Mouse (Mus musculus) liver, embryonic 16.5 days (tissue): ENCODE data around the gene Fam43a. TPM values are rescaled to one million over a fixed set of nuclear protein-coding genes. Genes with fewer than 3 reads are reported as not detected.

Source experiments
- ATAC-seq: fragments of 200-750 bp; cut with Nextera tagmentation; 2 replicates; pipeline ENCODE4 v1.8.0; 2017; ENCODE audit warnings: low read depth, mild to moderate bottlenecking, moderate number of reproducible peaks, moderate library complexity
- H3K27ac ChIP-seq: fragments of 300-500 bp; sonication (generic); 2 replicates; pipeline ENCODE4 v1.5.1; 2014; ENCODE audit warnings: mild to moderate bottlenecking, low read length
- H3K27me3 ChIP-seq: fragments of 300-500 bp; sonication (generic); 2 replicates; pipeline ENCODE4 v1.6.1; 2014; ENCODE audit warnings: low read depth, low read length, mixed read lengths; ENCODE audit not compliant: control insufficient read depth, insufficient read depth
- H3K36me3 ChIP-seq: fragments of 300-500 bp; sonication (generic); 2 replicates; pipeline ENCODE4 v1.6.1; 2014; ENCODE audit warnings: mild to moderate bottlenecking; ENCODE audit not compliant: control insufficient read depth, insufficient read depth
- H3K4me1 ChIP-seq: fragments of 300-500 bp; sonication (generic); 2 replicates; pipeline ENCODE4 v1.6.1; 2014; ENCODE audit warnings: low read depth, low read length, mixed read lengths; ENCODE audit not compliant: control insufficient read depth
- H3K4me2 ChIP-seq: fragments of 300-500 bp; sonication (generic); 2 replicates; pipeline ENCODE4 v1.6.1; 2014; ENCODE audit warnings: low read depth, low read length, mixed read lengths
- H3K4me3 ChIP-seq: fragments of 300-500 bp; sonication (generic); 2 replicates; pipeline ENCODE4 v1.5.1; 2014; ENCODE audit warnings: low read depth, mild to moderate bottlenecking, low read length
- H3K9ac ChIP-seq: fragments of 300-500 bp; sonication (generic); 2 replicates; pipeline ENCODE4 v1.6.1; 2014; ENCODE audit warnings: low read depth, low read length
- H3K9me3 ChIP-seq: fragments of 300-500 bp; sonication (generic); replicated peaks from 2 replicates; pipeline ENCODE4 v1.6.1; 2016; ENCODE audit warnings: low read length; ENCODE audit not compliant: control insufficient read depth
- WGBS: fragments of 180-500 bp; shearing (Covaris S2); extraction: QIAGEN DNeasy Blood & Tissue Kit; methylation state at CpG from one replicate; pipeline ENCODE4 v1.1.7; 2014; ENCODE audit not compliant: insufficient replicate concordance; 5-methylcytosine and 5-hydroxymethylcytosine counted together
- polyA plus RNA-seq: library from polyadenylated mRNA; unstranded; fragments of >200 nt; fragmentation: Nextera tagmentation; extraction: Ambion mirVana; gene quantifications from 2 replicates; pipeline ENCODE4 v1.2.1, GENCODE M21; 2015

Fam43a gene
- polyA plus RNA-seq, 1 experiment from 2014 or later, result 7.1 TPM

DNA sequence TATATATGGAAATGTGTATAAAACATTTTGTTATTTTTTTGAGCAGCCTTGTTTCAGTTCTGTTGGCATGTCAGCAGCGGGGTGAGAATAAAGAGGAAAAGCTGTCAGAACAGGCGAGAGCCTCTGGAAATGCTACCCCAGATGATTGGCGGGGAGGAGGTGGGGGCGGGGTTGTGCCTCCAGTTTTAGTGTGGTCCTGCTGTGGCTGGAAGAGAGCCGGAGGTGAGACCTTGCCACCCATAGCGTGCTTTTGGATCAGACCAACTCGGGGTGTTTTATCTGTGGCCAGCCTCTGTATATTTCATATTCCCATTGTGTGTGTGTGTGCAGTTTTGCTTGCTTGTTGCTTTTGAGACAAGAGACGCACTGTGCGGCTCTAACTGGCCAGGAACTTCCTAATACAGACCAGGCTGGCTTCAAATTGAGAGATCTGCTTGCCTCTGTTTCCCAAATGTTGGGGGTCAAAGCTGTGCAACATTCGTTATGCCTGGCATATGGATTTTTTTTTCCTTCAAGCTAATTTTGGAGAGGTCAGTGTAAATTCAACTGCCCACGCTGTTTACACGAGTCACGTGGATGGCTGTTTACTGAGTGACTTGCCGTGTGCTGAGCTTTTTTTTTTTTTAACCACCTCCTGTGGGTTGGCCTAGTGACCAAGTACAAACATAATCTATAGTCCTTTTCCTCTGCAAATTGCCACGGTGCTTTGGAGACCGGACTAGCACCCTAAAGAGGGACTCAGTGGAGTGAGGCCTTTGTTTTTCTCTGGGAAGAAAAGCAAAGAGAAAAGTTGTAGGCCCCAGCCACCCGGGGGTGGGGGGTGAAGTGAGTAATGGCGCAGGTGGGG lies 3.4 kb downstream of the Fam43a start:
- Histone ChIP-seq H3K9ac (no peak overlapping the region), H3K27me3 (peaks cover 33% of the 10 kb centered on the region), H3K4me1 (peaks cover 19% of the 10 kb centered on the region), H3K4me3 (no peak overlapping the region; the same call in 1 of the 2 replicates), H3K36me3 (no peaks in the 10 kb centered on the region), H3K9me3 (no peaks in the 10 kb centered on the region), H3K4me2 (peak overlapping the region; percentile 40), H3K27ac (peak overlapping the region; percentile 49)
- 14% methylated on average over 18 of the region's 18 CpGs for WGBS
- ATAC-seq, result no peak

DNA sequence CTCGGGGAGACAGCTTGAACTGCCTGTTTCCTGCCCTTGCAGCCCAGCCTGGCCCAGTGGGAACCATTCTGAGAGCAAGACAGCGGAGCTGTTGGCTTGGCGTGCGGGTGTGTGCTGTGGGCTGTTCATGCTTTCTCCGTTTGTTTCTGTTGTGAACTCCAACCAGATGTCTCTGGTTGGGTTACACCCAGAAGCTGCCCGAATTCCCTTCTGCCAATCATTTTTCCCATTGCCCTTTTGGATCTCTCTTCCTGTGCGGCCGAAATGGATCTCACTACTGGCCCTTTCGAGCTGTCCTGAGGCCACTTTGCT lies 4.0 kb downstream of the Fam43a start:
- Histone ChIP-seq H3K4me3 (no peak overlapping the region), H3K4me2 (peak overlapping the region; percentile 40; the same call in 1 of the 2 replicates), H3K4me1 (peaks cover 19% of the 10 kb centered on the region), H3K27me3 (peaks cover 33% of the 10 kb centered on the region), H3K9ac (no peak overlapping the region), H3K27ac (peak overlapping the region; percentile 45), H3K36me3 (no peaks in the 10 kb centered on the region), H3K9me3 (no peaks in the 10 kb centered on the region)
- ATAC-seq, result no peak
- 50% methylated on average over 9 of the region's 9 CpGs for WGBS

DNA sequence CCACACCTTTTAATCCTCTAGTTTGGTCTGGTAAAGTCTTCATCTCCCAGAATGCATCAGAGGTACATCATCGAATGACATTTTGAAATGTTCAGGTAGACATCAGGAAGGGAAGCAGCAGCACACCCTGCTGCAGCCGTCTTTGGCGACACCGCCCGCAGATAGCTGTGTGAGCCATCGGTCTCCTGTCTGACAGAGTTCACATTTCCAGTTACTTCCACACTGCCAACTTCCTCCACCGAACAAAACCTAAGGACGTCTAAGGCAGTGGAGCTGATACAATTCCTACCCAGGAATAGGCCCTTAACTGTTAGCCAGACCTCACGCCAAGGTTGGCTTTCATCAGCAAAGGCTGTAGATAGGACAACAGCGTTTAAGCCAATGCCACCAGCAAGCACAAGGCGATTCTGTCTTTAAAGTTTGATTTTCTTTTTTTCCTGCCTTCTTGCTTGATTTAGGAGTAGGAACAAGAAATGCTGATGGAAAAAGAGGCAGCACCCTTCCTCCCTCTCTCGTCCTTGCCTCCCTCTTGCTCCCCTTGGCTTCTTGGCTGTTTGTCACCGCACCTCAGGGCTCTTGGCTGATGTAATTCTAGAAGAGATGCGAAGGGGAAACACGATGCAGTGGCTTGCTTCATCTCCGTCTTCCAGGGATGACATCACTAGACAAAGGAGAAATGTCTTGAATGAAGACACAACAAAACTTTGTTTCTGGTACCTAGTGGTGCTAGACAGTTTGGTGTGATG lies 4.7 kb downstream of the Fam43a start:
- no peak overlapping the region for H3K9ac ChIP-seq
- no peak overlapping the region for H3K4me2 ChIP-seq
- H3K36me3 ChIP-seq, result no peaks in the 10 kb centered on the region
- peaks cover 32% of the 10 kb centered on the region for H3K27me3 ChIP-seq
- no peaks in the 10 kb centered on the region for H3K9me3 ChIP-seq
- H3K4me3 ChIP-seq, result no peak overlapping the region
- H3K27ac ChIP-seq, result no peak overlapping the region
- peaks cover 19% of the 10 kb centered on the region for H3K4me1 ChIP-seq
- no peak for ATAC-seq
- WGBS, result 62% methylated on average over 16 of the region's 16 CpGs

DNA sequence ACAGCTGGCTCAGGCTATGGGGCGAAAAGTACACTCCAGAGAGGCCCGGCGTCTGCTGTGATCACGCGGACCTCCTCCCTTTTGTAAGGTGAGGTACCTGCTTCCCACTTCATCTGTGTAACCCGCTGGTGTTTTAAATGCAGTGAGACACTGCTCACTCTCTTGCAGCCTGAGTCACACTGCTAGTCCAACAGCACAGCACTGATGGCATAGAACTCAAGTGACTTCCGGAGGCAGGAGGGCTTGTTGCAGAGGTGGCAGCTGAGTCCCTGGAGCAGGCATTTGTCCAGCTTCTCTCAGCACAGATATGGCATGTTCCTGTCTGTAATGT lies 5.2 kb downstream of the Fam43a start:
- 64% methylated on average over 7 of the region's 7 CpGs for WGBS
- H3K4me1 ChIP-seq, result peaks cover 19% of the 10 kb centered on the region

DNA sequence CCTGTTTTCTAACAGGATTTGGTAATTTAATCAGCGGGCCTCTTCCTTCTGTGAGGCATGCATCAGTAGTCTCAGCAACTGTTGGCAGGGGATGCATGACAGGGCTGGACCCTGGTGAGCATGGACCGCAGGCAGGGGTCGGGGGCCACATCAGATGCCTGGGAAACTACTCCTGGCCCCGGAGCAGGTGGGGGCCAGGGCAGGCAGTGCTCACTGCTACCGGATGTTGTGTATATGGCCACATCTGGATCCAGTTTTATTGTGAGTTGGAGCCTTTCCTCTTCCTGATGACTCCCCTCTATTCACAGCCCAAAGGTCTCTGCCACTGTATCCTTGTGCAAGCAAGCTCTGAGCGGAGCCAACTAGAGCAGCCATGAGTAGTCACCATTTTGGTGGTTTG lies 6.0 kb downstream of the Fam43a start:
- no peak for ATAC-seq
- 61% methylated on average over 6 of the region's 6 CpGs for WGBS
- Histone ChIP-seq H3K27ac (no peak overlapping the region), H3K9ac (no peak overlapping the region), H3K27me3 (peaks cover 19% of the 10 kb centered on the region), H3K36me3 (no peaks in the 10 kb centered on the region), H3K4me2 (no peak overlapping the region), H3K4me1 (peaks cover 19% of the 10 kb centered on the region), H3K4me3 (no peak overlapping the region), H3K9me3 (no peaks in the 10 kb centered on the region)

More for the DNA sequence above, 5.2 kb downstream of the Fam43a start:
- Histone ChIP-seq H3K27ac (no peak overlapping the region), H3K9me3 (no peaks in the 10 kb centered on the region), H3K27me3 (peaks cover 26% of the 10 kb centered on the region), H3K36me3 (no peaks in the 10 kb centered on the region), H3K4me2 (no peak overlapping the region), H3K4me3 (no peak overlapping the region), H3K9ac (no peak overlapping the region)
- no peak for ATAC-seq

DNA sequence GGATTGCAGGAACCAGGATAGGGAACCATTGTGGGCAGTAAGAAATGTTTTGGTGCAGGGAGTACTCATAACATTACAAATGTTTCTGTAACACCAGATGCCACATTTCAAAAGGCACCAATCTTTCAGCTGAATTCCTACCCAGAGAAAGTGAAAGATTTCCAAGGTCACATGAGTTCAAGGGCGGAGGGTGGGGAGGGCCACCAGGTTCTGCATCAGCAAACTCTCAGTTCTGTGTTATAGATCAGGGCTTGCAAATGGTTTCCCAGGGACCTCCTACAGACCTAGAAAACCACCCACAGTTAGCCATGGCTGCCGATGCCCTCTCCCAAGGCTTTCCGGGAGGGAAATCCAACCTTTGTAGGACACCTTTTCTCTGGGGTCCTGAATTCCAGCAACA lies 8.3 kb downstream of the Fam43a start:
- H3K4me3 ChIP-seq, result no peak overlapping the region
- H3K36me3 ChIP-seq, result no peaks in the 10 kb centered on the region
- no peaks in the 10 kb centered on the region for H3K9me3 ChIP-seq
- H3K9ac ChIP-seq, result no peak overlapping the region
- no peak overlapping the region for H3K27ac ChIP-seq
- 0 out of 2 replicates have a peak, but pooled peaks cover under 1% of the 10 kb centered on the region for H3K27me3 ChIP-seq
- no peak overlapping the region for H3K4me2 ChIP-seq
- no peak for ATAC-seq
- H3K4me1 ChIP-seq, result peaks cover 3% of the 10 kb centered on the region
- 69% methylated on average over 3 of the region's 3 CpGs for WGBS

DNA sequence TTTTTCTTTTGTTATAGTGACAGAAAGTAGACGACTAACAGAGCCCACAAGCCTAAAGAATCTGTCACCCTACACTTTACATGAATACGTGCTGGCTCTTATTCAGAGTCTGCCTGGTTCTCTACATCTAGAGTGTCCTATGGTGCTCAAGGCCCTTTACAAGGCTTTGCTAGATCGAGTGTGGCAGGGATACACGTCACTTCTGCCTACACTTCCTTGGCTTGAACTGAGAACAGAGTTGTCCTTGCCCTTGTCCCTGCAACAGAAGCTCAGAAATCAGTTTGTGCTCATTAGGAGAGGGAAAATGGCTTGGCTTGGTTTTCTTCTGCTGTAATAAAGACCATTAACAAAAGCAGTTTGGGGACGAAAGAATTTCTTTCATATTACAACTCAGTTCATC lies 11.8 kb downstream of the Fam43a start:
- H3K27ac ChIP-seq, result no peak overlapping the region
- no peaks in the 10 kb centered on the region for H3K9me3 ChIP-seq
- ATAC-seq, result no peak
- H3K27me3 ChIP-seq, result no peaks in the 10 kb centered on the region
- no peaks in the 10 kb centered on the region for H3K36me3 ChIP-seq
- no peak overlapping the region for H3K4me3 ChIP-seq
- no peaks in the 10 kb centered on the region for H3K4me1 ChIP-seq
- no peak overlapping the region for H3K9ac ChIP-seq
- WGBS, result 54% methylated on average over 5 of the region's 5 CpGs
- no peak overlapping the region for H3K4me2 ChIP-seq

DNA sequence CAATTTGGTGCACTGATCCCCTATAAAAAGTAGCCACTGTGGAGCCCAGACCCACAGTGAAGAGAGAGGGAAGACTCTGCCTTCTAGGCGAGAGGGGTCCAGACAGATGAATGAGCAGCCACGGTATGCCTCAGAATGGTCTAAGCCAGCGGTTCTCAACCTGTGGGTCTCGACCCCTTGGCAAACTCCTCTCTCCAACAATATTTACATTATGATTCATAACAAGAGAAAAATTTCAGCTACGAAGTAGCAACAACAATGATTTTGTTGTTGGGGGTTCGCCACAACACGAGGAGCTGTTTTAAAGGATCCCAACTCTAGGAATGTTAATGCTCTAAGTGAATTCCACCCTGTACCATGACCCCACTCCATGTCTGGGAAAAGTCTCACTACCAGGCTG lies 13.6 kb downstream of the Fam43a start:
- WGBS, result 63% methylated on average over 7 of the region's 7 CpGs
- Histone ChIP-seq H3K4me1 (no peaks in the 10 kb centered on the region), H3K9ac (no peak overlapping the region), H3K4me3 (no peak overlapping the region), H3K4me2 (no peak overlapping the region), H3K36me3 (no peaks in the 10 kb centered on the region), H3K27ac (no peak overlapping the region), H3K9me3 (no peaks in the 10 kb centered on the region), H3K27me3 (no peaks in the 10 kb centered on the region)
- ATAC-seq, result no peak

DNA sequence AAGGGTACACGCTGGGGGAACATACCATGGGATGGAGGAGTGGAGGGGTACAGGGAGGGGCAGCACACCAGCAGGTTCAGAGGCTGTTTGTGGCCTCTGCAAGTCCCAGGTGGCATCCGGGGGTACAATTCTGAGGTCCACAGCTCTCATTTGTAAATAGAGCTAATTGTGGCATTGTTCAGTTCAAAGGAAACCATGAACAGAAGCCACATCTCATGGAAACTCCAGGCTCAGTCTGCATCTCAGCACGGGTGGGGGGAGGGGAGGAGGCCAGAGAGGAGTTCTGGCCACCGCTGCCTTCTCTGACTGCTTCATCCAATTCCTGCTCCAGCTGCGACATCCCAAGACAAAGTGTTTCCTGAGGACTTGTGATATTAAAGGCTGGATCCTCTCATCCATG lies 14.6 kb downstream of the Fam43a start:
- ATAC-seq, result no peak
- Histone ChIP-seq H3K4me1 (no peaks in the 10 kb centered on the region), H3K36me3 (no peaks in the 10 kb centered on the region), H3K4me3 (no peak overlapping the region), H3K4me2 (no peak overlapping the region), H3K27me3 (no peaks in the 10 kb centered on the region), H3K27ac (no peak overlapping the region), H3K9ac (no peak overlapping the region), H3K9me3 (no peaks in the 10 kb centered on the region)
- WGBS, result 31% methylated on average over 5 of the region's 5 CpGs
